8 mouse cellular contexts compared by ENCODE assay signal in the genomic region with DNA sequence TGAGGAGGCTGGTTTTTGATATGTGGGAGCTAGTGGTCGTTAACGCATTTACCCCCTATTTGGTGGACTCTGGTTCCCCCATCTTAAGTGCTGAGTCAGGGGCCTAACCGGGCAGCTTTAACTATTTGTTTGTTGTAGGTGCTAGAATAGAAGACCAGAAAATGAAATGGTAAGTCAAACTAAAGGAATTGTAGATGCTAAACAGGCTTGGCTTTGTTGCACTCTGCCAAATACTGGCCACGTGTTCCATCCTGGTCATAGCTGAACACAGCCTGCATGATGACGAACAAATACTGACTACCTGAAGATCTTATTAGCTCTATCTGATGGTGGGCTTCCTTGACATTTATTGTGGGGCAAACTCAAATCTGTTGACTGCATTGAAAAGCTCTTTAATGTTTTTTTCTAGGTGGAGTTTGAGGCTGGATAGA. TPM values are rescaled to one million over a fixed set of nuclear protein-coding genes. Genes with fewer than 3 reads are reported as not detected.
DNase-seq lines count a peak whose midpoint lies in the region; ATAC-seq and TF ChIP-seq lines count a peak whose summit lies in the region.

No protein-coding gene starts in this region.

- DNase-seq in kidney, postnatal 25 days: no peak
- DNase-seq in MEL (ENCODE audit: low read depth, low spot score): peak; percentile 75
- peak; percentile 35 for DNase-seq in embryonic facial prominence, embryonic 14.5 days (ENCODE audit: low spot score)
- peak; percentile 8 to 11 for DNase-seq in kidney, postnatal 4 days
- no peak for DNase-seq in right cerebral cortex, adult 18-20 months
- no peak for DNase-seq in spleen, postnatal 4 days (ENCODE audit: low spot score in 2 of 2)

- peaks cover 21% of the 10 kb centered on the region for H3K4me1 ChIP-seq in kidney, embryonic 16.5 days (ENCODE audit: insufficient read depth, low read length)
- peaks cover 0 to 6% of the 10 kb centered on the region in 2 experiments; a peak in 1 of 4 replicates for H3K4me1 ChIP-seq in MEL (ENCODE audit: control insufficient read depth in 1 of 2, insufficient read depth in 2 of 2, low read length in 2 of 2)
- 0 out of 2 replicates have a peak, but pooled peaks cover 3% of the 10 kb centered on the region for H3K4me1 ChIP-seq in embryonic facial prominence, embryonic 14.5 days (ENCODE audit: control insufficient read depth, insufficient read depth, low read length)
- peaks cover 48% of the 10 kb centered on the region for H3K4me1 ChIP-seq in neural tube, embryonic 15.5 days

- H3K9me3 ChIP-seq in kidney, embryonic 16.5 days (ENCODE audit: low read length): no peaks in the 10 kb centered on the region
- no peaks in the 10 kb centered on the region for H3K9me3 ChIP-seq in MEL (replicated peaks; ENCODE audit: insufficient read depth, low read length)
- H3K9me3 ChIP-seq in embryonic facial prominence, embryonic 14.5 days (ENCODE audit: control insufficient read depth, low read length): no peaks in the 10 kb centered on the region
- H3K9me3 ChIP-seq in neural tube, embryonic 15.5 days (replicated peaks): no peaks in the 10 kb centered on the region

- peak in 1 of 2 experiments; percentile 74; a peak in 2 of 4 replicates for TF ChIP-seq POLR2A in MEL (IDR thresholded peaks at IDR 0.05; ENCODE audit: control insufficient read depth in 1 of 2, insufficient read depth in 1 of 2, low read depth in 1 of 2, low read length in 2 of 2, poor library complexity in 1 of 2)

- H3K4me2 ChIP-seq in kidney, embryonic 16.5 days (replicated peaks; ENCODE audit: low read depth, low read length): peak overlapping the region; percentile 91
- peak overlapping the region; percentile 85 for H3K4me2 ChIP-seq in embryonic facial prominence, embryonic 14.5 days (ENCODE audit: low read depth, low read length)
- peak overlapping the region; percentile 81 for H3K4me2 ChIP-seq in neural tube, embryonic 15.5 days

- peak overlapping the region; percentile 94 for H3K27ac ChIP-seq in kidney, embryonic 16.5 days (ENCODE audit: low read length)
- peak overlapping the region; percentile 99 for H3K27ac ChIP-seq in MEL (ENCODE audit: control insufficient read depth, low read depth, low read length)
- peak overlapping the region; percentile 90 for H3K27ac ChIP-seq in embryonic facial prominence, embryonic 14.5 days (replicated peaks; ENCODE audit: low read depth, low read length)
- H3K27ac ChIP-seq in neural tube, embryonic 15.5 days (replicated peaks): peak overlapping the region; percentile 95

- H3K9ac ChIP-seq in kidney, embryonic 16.5 days (replicated peaks; ENCODE audit: low read length): peak overlapping the region; percentile 99
- peak overlapping the region; percentile 98 for H3K9ac ChIP-seq in MEL (ENCODE audit: control insufficient read depth, low read depth, low read length, poor library complexity, severe bottlenecking)
- H3K9ac ChIP-seq in embryonic facial prominence, embryonic 14.5 days (ENCODE audit: low read depth, low read length): peak overlapping the region; percentile 88
- peak overlapping the region; percentile 85 for H3K9ac ChIP-seq in neural tube, embryonic 15.5 days (replicated peaks)

- H3K36me3 ChIP-seq in kidney, embryonic 16.5 days (ENCODE audit: insufficient read depth, low read length): peaks cover 36% of the 10 kb centered on the region
- H3K36me3 ChIP-seq in MEL (ENCODE audit: control insufficient read depth in 1 of 2, insufficient read depth in 2 of 2, low read length in 2 of 2): peaks cover 9 to 27% of the 10 kb centered on the region in 2 experiments
- peaks cover 51% of the 10 kb centered on the region for H3K36me3 ChIP-seq in embryonic facial prominence, embryonic 14.5 days (ENCODE audit: control insufficient read depth, insufficient read depth, low read length)
- H3K36me3 ChIP-seq in neural tube, embryonic 15.5 days: peaks cover 35% of the 10 kb centered on the region

- peak overlapping the region; percentile 92 for H3K4me3 ChIP-seq in kidney, embryonic 16.5 days (ENCODE audit: low read length)
- H3K4me3 ChIP-seq in MEL (ENCODE audit: control insufficient read depth in 1 of 2, insufficient read depth in 1 of 2, low read depth in 2 of 2, low read length in 2 of 2): peak overlapping the region; percentile 65 to 93
- peak overlapping the region; percentile 70 for H3K4me3 ChIP-seq in embryonic facial prominence, embryonic 14.5 days (ENCODE audit: low read depth, low read length)
- H3K4me3 ChIP-seq in neural tube, embryonic 15.5 days (replicated peaks): peak overlapping the region; percentile 77

- no peak for ATAC-seq in kidney, embryonic 16.5 days (ENCODE audit: low FRiP score, low TSS enrichment)
- no peak for ATAC-seq in embryonic facial prominence, embryonic 14.5 days (ENCODE audit: low read depth)
- no peak for ATAC-seq in neural tube, embryonic 15.5 days (ENCODE audit: low FRiP score)

- H3K79me2 ChIP-seq in MEL (ENCODE audit: control insufficient read depth, insufficient read depth, low read length, poor library complexity): peaks cover 44% of the 10 kb centered on the region

- 0% methylated on average over 5 of the region's 5 CpGs for WGBS in kidney, embryonic 16.5 days
- WGBS in embryonic facial prominence, embryonic 14.5 days: under 1% methylated on average over 5 of the region's 5 CpGs
- under 1% methylated on average over 5 of the region's 5 CpGs for WGBS in neural tube, embryonic 15.5 days

- no peak for TF ChIP-seq CTCF in MEL (IDR thresholded peaks at IDR 0.05 in 2 of 3, conservative IDR thresholded peaks at IDR 0.05 in 1 of 3; ENCODE audit: control insufficient read depth in 1 of 3, insufficient read depth in 1 of 3, low read depth in 2 of 3, low read length in 3 of 3, poor library complexity in 1 of 3, severe bottlenecking in 1 of 3)

- TF ChIP-seq RAD21 in MEL (IDR thresholded peaks at IDR 0.05; ENCODE audit: low read depth, low read length): no peak

- H3K27me3 ChIP-seq in kidney, embryonic 16.5 days (ENCODE audit: insufficient read depth, low read length): no peaks in the 10 kb centered on the region
- H3K27me3 ChIP-seq in MEL (ENCODE audit: control insufficient read depth in 1 of 2, insufficient read depth in 2 of 2, low read length in 2 of 2): no peaks in the 10 kb centered on the region
- no peaks in the 10 kb centered on the region for H3K27me3 ChIP-seq in embryonic facial prominence, embryonic 14.5 days (replicated peaks; ENCODE audit: control insufficient read depth, insufficient read depth, low read length)
- no peaks in the 10 kb centered on the region for H3K27me3 ChIP-seq in neural tube, embryonic 15.5 days (replicated peaks)

- TF ChIP-seq EP300 in MEL (IDR thresholded peaks at IDR 0.05; ENCODE audit: low read depth in 1 of 2, low read length in 2 of 2): no peak

TF ChIP-seq in MEL, 35 proteins besides CTCF, POLR2A, EP300 and RAD21:
- TF ChIP-seq POLR2AphosphoS5 (IDR thresholded peaks at IDR 0.05; ENCODE audit: borderline replicate concordance, low read depth, low read length) (peak; percentile 72; the same call in 1 of the 2 replicates), NRF1 (IDR thresholded peaks at IDR 0.05; ENCODE audit: insufficient read depth, low read depth, low read length, poor library complexity, severe bottlenecking) (no peak), ZC3H11A (IDR thresholded peaks at IDR 0.05; ENCODE audit: low read depth, low read length) (no peak), RCOR1 (IDR thresholded peaks at IDR 0.05; ENCODE audit: low read depth, low read length) (no peak)
TF ChIP-seq in MEL: peak in this region for 1.

RNA-seq across cellular contexts. Expression of a gene that starts 1.8 kb away (rescaled TPM):
- polyA plus RNA-seq in kidney, embryonic 16.5 days (2015; fragmentation: Nextera tagmentation; extraction: Ambion mirVana): 7.8 and 8.8 TPM in 2 replicates
- 5.2 and 5.7 TPM in 2 replicates for total RNA-seq in MEL (2012; rRNA removed)
- polyA plus RNA-seq in MEL (2012; ENCODE audit: insufficient read depth in 1 of 2, insufficient read length in 2 of 2, low read depth in 1 of 2, low replicate concordance in 2 of 2, missing spikeins in 1 of 2): 1 to 10 TPM in 1 of 2 experiments, not detected in 1; 4.2 TPM
- 7.8 and 10.5 TPM in 2 replicates for polyA plus RNA-seq in embryonic facial prominence, embryonic 14.5 days (2014; fragmentation: Nextera tagmentation; extraction: Ambion mirVana)
- polyA plus RNA-seq in neural tube, embryonic 15.5 days (2015; fragmentation: Nextera tagmentation; extraction: Ambion mirVana): 9.0 and 13.0 TPM in 2 replicates

RNA-seq across cellular contexts. Expression of a gene that starts 34.0 kb away (rescaled TPM):
- polyA plus RNA-seq in kidney, embryonic 16.5 days (2015; fragmentation: Nextera tagmentation; extraction: Ambion mirVana): 37.8 and 40.2 TPM in 2 replicates
- total RNA-seq in MEL (2012; rRNA removed): 53.1 and 66.2 TPM in 2 replicates
- 10 to 100 TPM in 1 of 2 experiments, not detected in 1; 83.6 TPM for polyA plus RNA-seq in MEL (2012; ENCODE audit: insufficient read depth in 1 of 2, insufficient read length in 2 of 2, low read depth in 1 of 2, low replicate concordance in 2 of 2, missing spikeins in 1 of 2)
- 24.2 and 31.2 TPM in 2 replicates for polyA plus RNA-seq in embryonic facial prominence, embryonic 14.5 days (2014; fragmentation: Nextera tagmentation; extraction: Ambion mirVana)
- polyA plus RNA-seq in neural tube, embryonic 15.5 days (2015; fragmentation: Nextera tagmentation; extraction: Ambion mirVana): 23.2 and 30.0 TPM in 2 replicates

RNA-seq across cellular contexts. Expression of a gene that starts 34.1 kb away (rescaled TPM):
- polyA plus RNA-seq in kidney, embryonic 16.5 days (2015; fragmentation: Nextera tagmentation; extraction: Ambion mirVana): 29.9 and 32.8 TPM in 2 replicates
- 6.2 and 6.3 TPM in 2 replicates for total RNA-seq in MEL (2012; rRNA removed)
- polyA plus RNA-seq in MEL (2012; ENCODE audit: insufficient read depth in 1 of 2, insufficient read length in 2 of 2, low read depth in 1 of 2, low replicate concordance in 2 of 2, missing spikeins in 1 of 2): 10 to 100 TPM in 1 of 2 experiments, not detected in 1; 16.9 TPM
- polyA plus RNA-seq in embryonic facial prominence, embryonic 14.5 days (2014; fragmentation: Nextera tagmentation; extraction: Ambion mirVana): 22.6 and 25.6 TPM in 2 replicates
- polyA plus RNA-seq in neural tube, embryonic 15.5 days (2015; fragmentation: Nextera tagmentation; extraction: Ambion mirVana): 9.1 and 14.5 TPM in 2 replicates

RNA-seq across cellular contexts. Expression of a gene that starts 58.0 kb away (rescaled TPM):
- polyA plus RNA-seq in kidney, embryonic 16.5 days (2015; fragmentation: Nextera tagmentation; extraction: Ambion mirVana): 2.5 TPM in 2 replicates
- 0.19 and 0.20 TPM in 2 replicates for total RNA-seq in MEL (2012; rRNA removed)
- 1 to 10 TPM in 1 of 2 experiments, not detected in 1; 1.3 TPM for polyA plus RNA-seq in MEL (2012; ENCODE audit: insufficient read depth in 1 of 2, insufficient read length in 2 of 2, low read depth in 1 of 2, low replicate concordance in 2 of 2, missing spikeins in 1 of 2)
- polyA plus RNA-seq in embryonic facial prominence, embryonic 14.5 days (2014; fragmentation: Nextera tagmentation; extraction: Ambion mirVana): 1.9 and 2.6 TPM in 2 replicates
- polyA plus RNA-seq in neural tube, embryonic 15.5 days (2015; fragmentation: Nextera tagmentation; extraction: Ambion mirVana): 3.4 TPM in 2 replicates

Comparison
In these comparisons a context has a peak if more than half of its experiments do, and no peak if none do; other contexts are left out.
1. DNase-seq: peak in MEL (single experiment), embryonic facial prominence, embryonic 14.5 days (single experiment) and kidney, postnatal 4 days (2 of 2); none in kidney, postnatal 25 days (0 of 2), right cerebral cortex, adult 18-20 months (single experiment) and spleen, postnatal 4 days (0 of 2).
2. Peak in every context shown above with its lines, with median percentiles within 50 percentile points of each other: H3K27ac ChIP-seq, H3K4me2 ChIP-seq, H3K4me3 ChIP-seq and H3K9ac ChIP-seq.